Mouse (Mus musculus) heart, embryonic 10.5 days (tissue): ENCODE data around the gene Epb41. TPM values are rescaled to one million over a fixed set of nuclear protein-coding genes. Genes with fewer than 3 reads are reported as not detected.

Experiments used
- DNase-seq: peaks from one replicate; pipeline ENCODE4 v3.0.0-alpha.2; 2017; ENCODE audit warnings: low spot score
- H3K27ac ChIP-seq: fragments of 300-500 bp; sonication (generic); 2 replicates; pipeline ENCODE4 v1.5.1; 2016; ENCODE audit warnings: mild to moderate bottlenecking
- H3K27me3 ChIP-seq: fragments of 300-500 bp; sonication (generic); 2 replicates; pipeline ENCODE4 v1.6.1; 2016; ENCODE audit warnings: mild to moderate bottlenecking; ENCODE audit not compliant: poor library complexity, insufficient read depth, severe bottlenecking
- H3K36me3 ChIP-seq: fragments of 300-500 bp; sonication (generic); 2 replicates; pipeline ENCODE4 v1.6.1; 2016; ENCODE audit warnings: mild to moderate bottlenecking, moderate library complexity
- H3K4me1 ChIP-seq: fragments of 300-500 bp; sonication (generic); 2 replicates; pipeline ENCODE4 v1.6.1; 2016; ENCODE audit warnings: mild to moderate bottlenecking
- H3K4me3 ChIP-seq: fragments of 300-500 bp; sonication (generic); 2 replicates; pipeline ENCODE4 v1.5.1; 2016; ENCODE audit warnings: mild to moderate bottlenecking, moderate library complexity
- H3K9me3 ChIP-seq: fragments of 300-500 bp; sonication (generic); 2 replicates; pipeline ENCODE4 v1.6.1; 2016; ENCODE audit warnings: mild to moderate bottlenecking, moderate library complexity
- WGBS: fragments of 180-500 bp; shearing (Covaris S2); methylation state at CpG from one replicate; pipeline ENCODE4 v1.1.7; 2016; 5-methylcytosine and 5-hydroxymethylcytosine counted together
- polyA plus RNA-seq: library from polyadenylated mRNA; unstranded; fragments of >200 nt; fragmentation: Nextera tagmentation; extraction: Ambion mirVana; gene quantifications from 2 replicates; pipeline ENCODE4 v1.2.1, GENCODE M21; 2016

Gene Epb41
- polyA plus RNA-seq, 1 experiment from 2014 or later: 78.8 TPM

GRCm38 (mm10) chr4:132067938-132068235 lies 7.2 kb downstream of the Epb41 start:
- no peak for DNase-seq
- H3K4me3 ChIP-seq: no peak overlapping the region
- peak overlapping the region; percentile 56; the same call in 1 of the 2 replicates for H3K27ac ChIP-seq
- H3K4me1 ChIP-seq: peaks cover 79% of the 10 kb centered on the region
- H3K36me3 ChIP-seq: 0 out of 2 replicates have a peak, but pooled peaks cover 3% of the 10 kb centered on the region
- 82% methylated on average over 2 of the region's 2 CpGs for WGBS
- no peaks in the 10 kb centered on the region for H3K9me3 ChIP-seq
- H3K27me3 ChIP-seq: peaks cover 5% of the 10 kb centered on the region; the same call in 1 of the 2 replicates

GRCm38 (mm10) chr4:132067112-132067937 lies 7.8 kb downstream of the Epb41 start:
- H3K27me3 ChIP-seq: no peaks in the 10 kb centered on the region
- DNase-seq: no peak
- H3K36me3 ChIP-seq: 0 out of 2 replicates have a peak, but pooled peaks cover 3% of the 10 kb centered on the region
- H3K27ac ChIP-seq: peak overlapping the region; percentile 56; the same call in 1 of the 2 replicates
- peaks cover 79% of the 10 kb centered on the region for H3K4me1 ChIP-seq
- H3K9me3 ChIP-seq: no peaks in the 10 kb centered on the region
- H3K4me3 ChIP-seq: no peak overlapping the region
- WGBS: 73% methylated on average over 14 of the region's 14 CpGs

- Histone ChIP-seq H3K4me1 (peaks cover 73% of the 10 kb centered on the region), H3K27me3 (no peaks in the 10 kb centered on the region), H3K9me3 (no peaks in the 10 kb centered on the region), H3K36me3 (0 out of 2 replicates have a peak, but pooled peaks cover 3% of the 10 kb centered on the region), H3K4me3 (no peak overlapping the region), H3K27ac (peak overlapping the region; percentile 10; the same call in 1 of the 2 replicates)
- 55% methylated on average over 10 of the region's 10 CpGs for WGBS
- no peak for DNase-seq
Observed at GRCm38 (mm10) chr4:132066101-132066773, 8.9 kb downstream of the Epb41 start.

GRCm38 (mm10) chr4:132065578-132065977 lies 9.5 kb downstream of the Epb41 start:
- H3K4me1 ChIP-seq: peaks cover 68% of the 10 kb centered on the region
- no peak overlapping the region for H3K4me3 ChIP-seq
- no peaks in the 10 kb centered on the region for H3K9me3 ChIP-seq
- no peak for DNase-seq
- H3K36me3 ChIP-seq: 0 out of 2 replicates have a peak, but pooled peaks cover 2% of the 10 kb centered on the region
- H3K27me3 ChIP-seq: no peaks in the 10 kb centered on the region
- H3K27ac ChIP-seq: 0 out of 2 replicates have a peak overlapping the region, but pooled peaks have one; percentile 10
- 48% methylated on average over 3 of the region's 3 CpGs for WGBS

GRCm38 (mm10) chr4:132064550-132064949 lies 10.6 kb downstream of the Epb41 start:
- no peaks in the 10 kb centered on the region for H3K9me3 ChIP-seq
- WGBS: 80% methylated on average over 5 of the region's 5 CpGs
- no peak overlapping the region for H3K4me3 ChIP-seq
- H3K27ac ChIP-seq: no peak overlapping the region
- H3K27me3 ChIP-seq: no peaks in the 10 kb centered on the region
- no peaks in the 10 kb centered on the region for H3K36me3 ChIP-seq
- H3K4me1 ChIP-seq: peaks cover 67% of the 10 kb centered on the region
- no peak for DNase-seq

- WGBS: 59% methylated on average over 17 of the region's 17 CpGs
- Histone ChIP-seq H3K27ac (no peak overlapping the region), H3K4me3 (no peak overlapping the region), H3K9me3 (no peaks in the 10 kb centered on the region), H3K4me1 (peaks cover 66% of the 10 kb centered on the region), H3K27me3 (no peaks in the 10 kb centered on the region), H3K36me3 (no peaks in the 10 kb centered on the region)
- DNase-seq: no peak
Observed at GRCm38 (mm10) chr4:132062934-132063884, 11.9 kb downstream of the Epb41 start.

GRCm38 (mm10) chr4:132062289-132062688 lies 12.8 kb downstream of the Epb41 start:
- no peak overlapping the region for H3K4me3 ChIP-seq
- no peak for DNase-seq
- no peaks in the 10 kb centered on the region for H3K27me3 ChIP-seq
- no peaks in the 10 kb centered on the region for H3K9me3 ChIP-seq
- no peaks in the 10 kb centered on the region for H3K36me3 ChIP-seq
- peaks cover 68% of the 10 kb centered on the region for H3K4me1 ChIP-seq
- 77% methylated on average over 8 of the region's 8 CpGs for WGBS
- no peak overlapping the region for H3K27ac ChIP-seq

GRCm38 (mm10) chr4:132060040-132060832 lies 14.9 kb downstream of the Epb41 start:
- WGBS: 50% methylated on average over 17 of the region's 17 CpGs
- Histone ChIP-seq H3K9me3 (no peaks in the 10 kb centered on the region), H3K4me1 (peaks cover 55% of the 10 kb centered on the region), H3K27me3 (no peaks in the 10 kb centered on the region), H3K36me3 (no peaks in the 10 kb centered on the region), H3K4me3 (no peak overlapping the region), H3K27ac (peak overlapping the region; percentile 42; the same call in 1 of the 2 replicates)
- no peak for DNase-seq

- H3K27me3 ChIP-seq: no peaks in the 10 kb centered on the region
- H3K9me3 ChIP-seq: no peaks in the 10 kb centered on the region
- 94% methylated on average over 2 of the region's 2 CpGs for WGBS
- peak; percentile 3 for DNase-seq
- 0 out of 2 replicates have a peak overlapping the region, but pooled peaks have one; percentile 42 for H3K27ac ChIP-seq
- peaks cover 58% of the 10 kb centered on the region for H3K4me1 ChIP-seq
- no peak overlapping the region for H3K4me3 ChIP-seq
- no peaks in the 10 kb centered on the region for H3K36me3 ChIP-seq
Observed at GRCm38 (mm10) chr4:132059541-132059940, 15.6 kb downstream of the Epb41 start.

GRCm38 (mm10) chr4:132057311-132057710 lies 17.8 kb downstream of the Epb41 start:
- Histone ChIP-seq H3K4me1 (peaks cover 43% of the 10 kb centered on the region), H3K27ac (no peak overlapping the region), H3K4me3 (no peak overlapping the region), H3K9me3 (no peaks in the 10 kb centered on the region), H3K27me3 (no peaks in the 10 kb centered on the region), H3K36me3 (no peaks in the 10 kb centered on the region)
- DNase-seq: no peak

- H3K4me3 ChIP-seq: no peak overlapping the region
- no peak overlapping the region; the same call in 1 of the 2 replicates for H3K27ac ChIP-seq
- H3K9me3 ChIP-seq: no peaks in the 10 kb centered on the region
- 69% methylated on average over 10 of the region's 10 CpGs for WGBS
- no peaks in the 10 kb centered on the region for H3K27me3 ChIP-seq
- H3K36me3 ChIP-seq: no peaks in the 10 kb centered on the region
- DNase-seq: peak; percentile 68
- peaks cover 30% of the 10 kb centered on the region for H3K4me1 ChIP-seq
Observed at GRCm38 (mm10) chr4:132051321-132052275, 23.5 kb downstream of the Epb41 start.
